Mouse (Mus musculus) brain, embryonic 14.5 days (tissue): ENCODE measurements around the gene Adamts5.

Source experiments
- CTCF ChIP-seq: fragments of 200-500 bp; IDR thresholded peaks from 2 replicates; pipeline ENCODE4 v1.5.1; 2012; ENCODE audit warnings: inconsistent platforms, mild to moderate bottlenecking, moderate library complexity, borderline replicate concordance; ENCODE audit not compliant: insufficient read depth, insufficient read length; ENCODE audit errors: extremely low read depth
- POLR2A ChIP-seq: fragments of 200-500 bp; IDR thresholded peaks from 2 replicates; pipeline ENCODE4 v1.6.1; 2012; ENCODE audit warnings: mild to moderate bottlenecking, inconsistent platforms, borderline replicate concordance; ENCODE audit not compliant: poor library complexity, insufficient read depth, insufficient read length, severe bottlenecking; ENCODE audit errors: extremely low read depth

DNA sequence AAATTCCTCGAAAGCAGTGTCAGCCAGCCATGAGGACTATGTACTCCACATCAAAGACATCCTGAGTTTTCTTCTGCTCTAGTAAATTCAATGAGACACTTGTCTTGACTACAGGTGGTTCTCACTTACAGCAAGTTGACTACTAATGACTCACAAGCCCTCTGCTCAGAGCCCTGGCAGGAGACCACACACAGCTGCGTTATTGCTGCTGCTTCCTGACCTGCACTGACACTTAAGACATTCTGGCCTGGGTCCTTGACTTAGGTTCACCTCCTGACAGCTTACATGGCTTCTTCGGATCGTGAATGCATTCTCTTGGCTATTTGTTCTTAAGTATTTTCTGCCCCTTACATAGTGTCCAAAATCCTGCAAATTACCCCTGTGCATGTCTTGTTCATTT lies 18.5 kb upstream of the Adamts5 start:
- TF ChIP-seq POLR2A = no peak
- TF ChIP-seq CTCF = no peak
